Mouse (Mus musculus): ENCODE measurements around the gene Gfra4. TPM values are rescaled to one million over a fixed set of nuclear protein-coding genes. Genes with fewer than 3 reads are reported as not detected.

Gfra4 gene
- total RNA-seq, 4 experiments from 2014 or later, result 5.6 to 7.2 (median 6.3) TPM

Small RNA genes lying within 50 kb of the gene (microRNA-seq; reads per million reads assigned to microRNA genes)
- gene Mir6973b, result 0 reads per million in 2 experiments

Other genes with a start within 250 kb of the Gfra4 start
- 10 to 100 TPM; 24.7 to 48.2 (median 35.1) TPM for gene 4930402H24Rik, start 136.7 kb downstream of the Gfra4 start, total RNA-seq (2022)
- 10 to 100 TPM; 35.4 to 45.0 (median 39.4) TPM for gene Atrn, start 136.6 kb downstream of the Gfra4 start, total RNA-seq (2022)
- 1 to 10 TPM; 2.0 to 4.2 (median 3.6) TPM for gene Adam33, start 20.7 kb upstream of the Gfra4 start, total RNA-seq (2022)
- 1 to 10 TPM; 5.1 to 6.4 (median 6.3) TPM for gene Siglec1, start 43.7 kb upstream of the Gfra4 start, total RNA-seq (2022)
- gene Hspa12b, start 84.2 kb upstream of the Gfra4 start, total RNA-seq (2022), result 10 to 100 TPM in 2 of 4 experiments, 1 to 10 TPM in 2; 8.1 to 16.8 (median 10.4) TPM
- gene Gm11037, start 90.4 kb upstream of the Gfra4 start, total RNA-seq (2022), result not detected
- gene 1700037H04Rik, start 117.0 kb upstream of the Gfra4 start, total RNA-seq (2022), result 10 to 100 TPM; 32.2 to 68.7 (median 53.9) TPM
- gene Cenpb, start 137.0 kb upstream of the Gfra4 start, total RNA-seq (2022), result 10 to 100 TPM; 63.5 to 76.9 (median 73.5) TPM
- gene Cdc25b, start 143.9 kb upstream of the Gfra4 start, total RNA-seq (2022), result 1 to 10 TPM; 4.5 to 9.4 (median 6.3) TPM
- gene Spef1, start 144.2 kb upstream of the Gfra4 start, total RNA-seq (2022), result 1 to 10 TPM; 4.0 to 6.4 (median 5.1) TPM
- gene Ap5s1, start 164.0 kb upstream of the Gfra4 start, total RNA-seq (2022), result 10 to 100 TPM; 24.4 to 29.0 (median 26.6) TPM
- 10 to 100 TPM; 45.2 to 50.0 (median 46.1) TPM for gene Mavs, start 191.0 kb upstream of the Gfra4 start, total RNA-seq (2022)
- 10 to 100 TPM; 49.0 to 61.9 (median 53.7) TPM for gene Pank2, start 219.4 kb upstream of the Gfra4 start, total RNA-seq (2022)